Mouse (Mus musculus) MEL (cell line): Measurements from ENCODE around the gene Huwe1.

Experiments used
- BHLHE40 ChIP-seq: IDR thresholded peaks from 2 replicates; pipeline ENCODE4 v1.6.1; 2012; ENCODE audit warnings: low read depth, mild to moderate bottlenecking, inconsistent platforms, low read length, improper control_type of control experiment, borderline replicate concordance
- CTCF ChIP-seq, 3 experiments: IDR thresholded peaks in 2 of 3; conservative IDR thresholded peaks in 1 of 3; 2 replicates each; pipeline ENCODE4 v1.5.1; 2011 to 2012; ENCODE audit warnings: low read length in 3 of 3, low read depth in 2 of 3, mild to moderate bottlenecking in 2 of 3, improper control_type of control experiment in 1 of 3, inconsistent platforms in 1 of 3, mixed read lengths in 1 of 3, moderate library complexity in 1 of 3; ENCODE audit not compliant: control insufficient read depth in 1 of 3, insufficient read depth in 1 of 3, poor library complexity in 1 of 3, severe bottlenecking in 1 of 3
- E2F4 ChIP-seq: IDR thresholded peaks from 2 replicates; pipeline ENCODE4 v1.6.1; 2011; ENCODE audit warnings: low read depth, low read length, improper control_type of control experiment, borderline replicate concordance
- EP300 ChIP-seq, 2 experiments: IDR thresholded peaks; 2 replicates each; pipeline ENCODE4 v1.6.1; 2011; ENCODE audit warnings: improper control_type of control experiment in 2 of 2, low read length in 2 of 2, low read depth in 1 of 2, mild to moderate bottlenecking in 1 of 2
- JUND ChIP-seq: IDR thresholded peaks from 2 replicates; pipeline ENCODE4 v1.6.1; 2011; ENCODE audit warnings: low read depth, mild to moderate bottlenecking, improper control_type of control experiment, low read length
- KAT2A ChIP-seq: conservative IDR thresholded peaks from 2 replicates; pipeline ENCODE4 v1.6.1; 2012; ENCODE audit warnings: low read depth, low read length, improper control_type of control experiment, inconsistent platforms
- MAX ChIP-seq: IDR thresholded peaks from 2 replicates; pipeline ENCODE4 v1.6.1; 2011; ENCODE audit warnings: low read length, improper control_type of control experiment
- MYC ChIP-seq: IDR thresholded peaks from 2 replicates; pipeline ENCODE4 v1.6.1; 2011; ENCODE audit warnings: low read depth, mild to moderate bottlenecking, low read length, improper control_type of control experiment, moderate library complexity
- NELFE ChIP-seq: IDR thresholded peaks from 2 replicates; pipeline ENCODE4 v1.6.1; 2011; ENCODE audit warnings: low read depth, low read length, improper control_type of control experiment
- POLR2A ChIP-seq, 2 experiments: IDR thresholded peaks; 2 replicates each; pipeline ENCODE4 v1.6.1; 2011 to 2012; ENCODE audit warnings: low read length in 2 of 2, mild to moderate bottlenecking in 2 of 2, control low read depth in 1 of 2, improper control_type of control experiment in 1 of 2, low read depth in 1 of 2, moderate library complexity in 1 of 2; ENCODE audit not compliant: control insufficient read depth in 1 of 2, insufficient read depth in 1 of 2, poor library complexity in 1 of 2
- TCF12 ChIP-seq: IDR thresholded peaks from 2 replicates; pipeline ENCODE4 v1.6.1; 2014; ENCODE audit warnings: low read depth, mild to moderate bottlenecking, inconsistent platforms, low read length, improper control_type of control experiment, moderate library complexity
- UBTF ChIP-seq: IDR thresholded peaks from 2 replicates; pipeline ENCODE4 v1.6.1; 2012; ENCODE audit warnings: low read depth, mild to moderate bottlenecking, inconsistent platforms, low read length, improper control_type of control experiment, moderate library complexity, borderline replicate concordance; ENCODE audit not compliant: insufficient read depth
- ZC3H11A ChIP-seq: IDR thresholded peaks from 2 replicates; pipeline ENCODE4 v1.6.1; 2012; ENCODE audit warnings: low read depth, mild to moderate bottlenecking, inconsistent platforms, low read length, improper control_type of control experiment
- ZKSCAN1 ChIP-seq: IDR thresholded peaks from 2 replicates; pipeline ENCODE4 v1.6.1; 2012; ENCODE audit warnings: low read depth, mild to moderate bottlenecking, inconsistent platforms, low read length, improper control_type of control experiment, moderate library complexity

DNA sequence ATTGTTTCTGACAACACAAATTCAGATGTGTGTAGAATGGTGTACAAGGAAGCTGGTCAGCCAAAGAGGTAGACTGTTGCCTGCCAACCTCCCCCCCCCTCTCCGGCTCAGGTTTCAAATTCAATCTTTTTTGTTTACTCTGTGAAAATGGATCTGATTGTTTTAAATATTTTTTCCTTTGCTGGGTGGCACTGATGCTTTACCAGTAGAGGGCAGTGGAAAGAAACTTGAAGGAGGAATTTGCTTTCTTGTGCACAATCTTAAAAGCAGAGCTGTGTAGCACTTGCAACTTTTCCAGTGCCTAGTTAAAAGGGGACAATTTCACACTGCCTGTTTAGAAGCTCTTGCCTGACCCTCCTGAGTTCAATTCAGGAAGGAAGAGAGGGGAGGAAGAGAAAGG lies 146.4 kb downstream of the Huwe1 start:
- TF ChIP-seq KAT2A, result no peak
- TF ChIP-seq MYC, result no peak
- no peak for TF ChIP-seq ZKSCAN1
- TF ChIP-seq UBTF, result no peak
- no peak for TF ChIP-seq POLR2A (IDR thresholded peaks at IDR 0.05; ENCODE audit: control insufficient read depth in 1 of 2, insufficient read depth in 1 of 2, low read depth in 1 of 2, low read length in 2 of 2, poor library complexity in 1 of 2)
- no peak for TF ChIP-seq BHLHE40
- no peak for TF ChIP-seq TCF12
- TF ChIP-seq E2F4, result no peak
- TF ChIP-seq MAX, result no peak
- TF ChIP-seq CTCF (IDR thresholded peaks at IDR 0.05 in 2 of 3, conservative IDR thresholded peaks at IDR 0.05 in 1 of 3; ENCODE audit: control insufficient read depth in 1 of 3, insufficient read depth in 1 of 3, low read depth in 2 of 3, low read length in 3 of 3, poor library complexity in 1 of 3, severe bottlenecking in 1 of 3), result peak; percentile 7 to 80 (median 42); a peak in 4 of 6 replicates
- no peak for TF ChIP-seq NELFE
- TF ChIP-seq EP300 (IDR thresholded peaks at IDR 0.05; ENCODE audit: low read depth in 1 of 2, low read length in 2 of 2), result no peak
- peak; percentile 82 for TF ChIP-seq ZC3H11A
- no peak for TF ChIP-seq JUND
